Mouse (Mus musculus) G1E-ER4 (cell line): ENCODE results near the gene Gm20388. TPM values are rescaled to one million over a fixed set of nuclear protein-coding genes. Genes with fewer than 3 reads are reported as not detected.

ENCODE experiments used
- GATA1 ChIP-seq: IDR thresholded peaks from one replicate; pipeline ENCODE4 v1.8.0; 2012; ENCODE audit warnings: low read length, inconsistent platforms
- polyA plus RNA-seq: library from polyadenylated mRNA; stranded (reverse); fragments of >175 nt; gene quantifications from 2 replicates; pipeline ENCODE4 v1.2.3, GENCODE M21; 2012

Gm20388 gene
- polyA plus RNA-seq, 1 experiment: not detected

- no peak for TF ChIP-seq GATA1
Measured at GRCm38 (mm10) chr8:121398724-121399123, 1488.1 kb downstream of the Gm20388 start.

DNA sequence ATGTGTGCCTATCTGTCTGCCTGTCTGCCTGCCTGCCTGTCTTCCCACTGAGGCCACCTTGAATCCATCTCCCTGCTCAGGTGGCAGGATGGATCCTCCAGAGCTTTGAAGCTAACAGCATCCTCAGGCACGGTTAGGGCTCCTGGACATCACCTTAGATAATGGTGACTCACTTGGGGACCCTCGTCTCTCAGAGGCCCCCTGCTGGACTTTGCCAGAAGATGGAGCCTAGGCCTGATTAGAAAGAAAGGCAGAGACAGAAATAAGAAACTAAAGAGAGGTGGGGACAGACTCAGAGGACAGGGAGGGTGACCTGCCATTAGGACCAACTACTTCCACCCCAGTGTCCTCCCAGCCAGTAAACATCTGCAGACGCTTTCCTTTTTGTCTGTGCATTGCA, 1488.5 kb downstream of the Gm20388 start:
- TF ChIP-seq GATA1: no peak

- no peak for TF ChIP-seq GATA1
Measured at GRCm38 (mm10) chr8:121400581-121400980, 1489.9 kb downstream of the Gm20388 start.

- TF ChIP-seq GATA1: no peak
Measured at GRCm38 (mm10) chr8:121403821-121404220, 1493.2 kb downstream of the Gm20388 start.

DNA sequence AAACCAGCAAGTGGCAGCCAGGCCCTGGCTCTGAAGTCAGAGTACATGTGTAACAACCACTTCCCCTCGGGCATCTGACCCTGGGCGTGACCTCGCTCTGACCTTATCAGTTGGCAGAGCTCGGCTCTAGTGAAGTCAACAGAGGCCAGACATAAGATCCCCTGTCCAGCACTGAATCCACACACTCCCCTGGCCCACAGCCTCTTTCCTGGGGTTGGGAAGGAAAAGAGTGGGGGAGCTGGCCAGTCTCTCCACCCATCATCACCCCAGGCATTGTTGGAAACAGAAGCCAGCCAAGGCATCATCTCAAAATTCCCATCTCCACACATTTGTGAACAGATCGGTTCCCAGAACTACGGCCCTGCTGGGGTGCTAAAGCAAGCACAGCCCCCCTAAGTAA, 1507.4 kb downstream of the Gm20388 start:
- no peak for TF ChIP-seq GATA1

DNA sequence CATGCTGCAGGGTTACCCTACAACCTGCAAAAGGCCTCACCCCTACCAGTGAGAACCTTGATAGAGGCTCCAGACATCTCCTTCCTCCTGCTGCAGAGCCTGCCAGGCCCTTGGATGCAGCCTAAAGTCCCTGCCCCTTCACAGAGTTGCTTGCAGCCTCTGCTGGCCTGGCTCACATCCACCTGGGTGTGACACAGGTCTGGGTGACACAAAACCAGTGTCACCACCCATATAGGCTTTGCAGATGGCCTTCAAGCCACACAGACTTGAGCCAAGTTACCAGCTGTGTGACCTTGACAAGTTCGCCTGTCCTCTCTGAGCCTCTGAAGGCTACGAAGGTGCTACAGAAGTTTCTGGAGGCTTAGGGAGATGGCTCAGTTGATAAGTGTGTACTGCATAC, 1508.9 kb downstream of the Gm20388 start:
- no peak for TF ChIP-seq GATA1

DNA sequence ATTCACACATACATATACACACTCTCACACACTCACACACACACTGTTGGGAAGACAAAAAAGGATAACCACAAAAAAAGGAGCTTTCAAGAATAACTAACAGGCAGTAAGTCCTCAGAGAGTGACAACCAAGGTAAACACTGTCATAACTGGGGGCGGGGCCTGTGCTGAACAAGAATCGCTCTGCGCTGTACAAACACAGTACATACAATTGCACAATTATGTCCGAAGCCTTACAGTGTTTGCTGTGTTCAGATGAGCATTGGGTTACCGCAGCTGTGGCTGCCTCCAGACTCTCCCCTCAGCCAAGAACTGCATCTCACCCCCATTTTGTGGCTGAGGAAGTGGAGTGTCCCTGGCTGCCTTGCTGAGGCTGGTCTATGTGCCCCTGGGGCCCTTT, 1510.4 kb downstream of the Gm20388 start:
- no peak for TF ChIP-seq GATA1

DNA sequence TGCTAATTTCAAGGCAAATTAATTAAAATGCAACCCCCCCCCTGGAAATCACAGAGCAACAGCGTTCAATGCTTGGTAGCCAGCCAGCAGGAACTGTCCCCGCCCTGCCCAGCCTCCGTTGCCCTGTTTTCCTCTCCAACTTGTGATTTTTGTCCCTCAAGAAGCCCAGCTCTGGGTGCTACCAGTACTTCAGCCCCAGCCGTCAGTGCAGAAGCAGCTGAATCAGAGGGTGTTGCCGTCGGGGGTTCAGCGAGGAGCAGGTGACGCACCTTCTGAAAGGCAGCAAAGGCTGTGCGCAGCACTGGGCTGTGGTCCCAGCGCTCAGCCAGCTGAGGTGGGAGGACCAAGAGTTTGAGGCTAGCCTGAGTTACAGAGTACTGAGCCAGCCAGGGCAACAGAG, 1513.4 kb downstream of the Gm20388 start:
- no peak for TF ChIP-seq GATA1

DNA sequence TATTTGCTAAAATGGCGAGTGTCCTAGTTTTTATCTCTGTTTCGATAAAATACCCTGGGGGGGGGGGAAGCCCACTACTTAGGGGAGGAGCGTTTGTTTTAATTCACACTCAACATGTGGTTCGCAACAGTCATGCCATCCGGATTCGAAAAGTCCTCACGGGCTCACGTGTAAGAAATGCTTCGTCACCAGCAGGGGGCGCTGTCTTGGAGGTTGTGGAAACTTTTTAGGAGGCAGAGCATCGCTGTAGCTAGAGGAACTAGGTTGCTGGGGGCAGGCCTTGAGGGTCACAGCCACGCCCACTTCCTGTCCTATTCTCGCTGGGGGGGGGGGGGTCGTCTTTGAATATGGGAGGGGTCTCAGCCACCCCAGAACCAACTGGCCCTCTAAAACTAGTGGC, 1514.0 kb downstream of the Gm20388 start:
- no peak for TF ChIP-seq GATA1

DNA sequence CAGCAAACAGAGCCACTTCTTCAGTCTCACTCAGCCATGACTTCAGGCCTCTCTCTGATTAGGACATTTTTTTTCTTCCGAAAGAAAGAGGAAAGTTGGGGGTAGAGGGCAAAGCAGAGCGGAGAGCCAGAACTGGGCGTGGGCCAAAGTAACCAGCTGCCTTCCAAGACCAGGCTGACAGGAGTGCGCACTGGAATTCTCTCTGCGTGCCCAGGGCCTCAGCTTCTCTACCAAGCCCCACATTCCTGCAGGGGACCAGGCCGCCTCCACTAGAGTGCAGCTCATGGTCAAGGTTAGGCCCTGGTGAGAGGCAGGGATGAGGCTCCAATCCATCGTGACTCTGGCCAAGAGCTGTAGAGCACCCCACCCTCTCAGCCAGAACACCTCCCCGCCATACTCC, 1520.9 kb downstream of the Gm20388 start:
- TF ChIP-seq GATA1: no peak

GRCm38 (mm10) chr8:121433466-121433865, 1522.8 kb downstream of the Gm20388 start:
- TF ChIP-seq GATA1: no peak

GRCm38 (mm10) chr8:121436656-121437055, 1526.0 kb downstream of the Gm20388 start:
- TF ChIP-seq GATA1: no peak

GRCm38 (mm10) chr8:121437506-121437905, 1526.9 kb downstream of the Gm20388 start:
- TF ChIP-seq GATA1: no peak

DNA sequence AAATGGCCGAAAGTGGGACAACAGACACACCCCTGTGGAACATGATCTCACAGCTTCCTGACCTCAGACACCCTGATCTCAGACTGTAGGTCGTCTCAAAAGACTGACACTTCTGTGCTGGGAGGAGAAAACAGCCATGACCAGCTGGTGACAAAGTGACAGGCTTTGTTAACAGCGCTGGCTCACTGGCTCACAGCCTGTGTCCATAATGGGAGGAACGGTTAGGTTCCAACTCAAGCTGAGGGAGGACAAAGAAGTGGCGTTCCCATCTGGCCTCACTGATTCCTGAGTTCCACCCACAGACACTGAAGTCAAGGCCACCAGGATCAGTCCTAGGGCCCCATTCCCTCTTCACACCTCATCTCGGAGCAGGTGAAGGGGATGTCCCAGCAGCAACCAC, 1527.5 kb downstream of the Gm20388 start:
- TF ChIP-seq GATA1: no peak

- no peak for TF ChIP-seq GATA1
Measured at GRCm38 (mm10) chr8:121439351-121439750, 1528.7 kb downstream of the Gm20388 start.

DNA sequence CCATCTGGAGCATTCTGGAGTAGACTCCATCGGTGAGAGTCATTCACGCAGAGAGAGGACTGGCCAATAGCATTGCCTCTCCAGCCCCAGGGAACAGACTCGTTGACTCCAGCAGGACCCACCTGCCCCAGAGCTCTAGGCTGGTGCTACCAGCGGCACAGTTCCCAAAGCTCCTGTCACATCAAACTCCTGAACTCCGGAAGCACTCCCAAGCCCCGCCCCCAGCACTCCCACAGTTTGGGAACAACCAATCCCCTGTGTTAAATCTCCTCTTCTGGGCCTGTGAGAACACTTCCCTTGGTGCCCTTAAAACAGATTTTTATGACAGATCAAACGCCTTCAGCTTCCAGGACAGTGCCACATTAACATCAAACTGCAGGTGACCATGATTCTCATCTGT, 1532.7 kb downstream of the Gm20388 start:
- no peak for TF ChIP-seq GATA1

DNA sequence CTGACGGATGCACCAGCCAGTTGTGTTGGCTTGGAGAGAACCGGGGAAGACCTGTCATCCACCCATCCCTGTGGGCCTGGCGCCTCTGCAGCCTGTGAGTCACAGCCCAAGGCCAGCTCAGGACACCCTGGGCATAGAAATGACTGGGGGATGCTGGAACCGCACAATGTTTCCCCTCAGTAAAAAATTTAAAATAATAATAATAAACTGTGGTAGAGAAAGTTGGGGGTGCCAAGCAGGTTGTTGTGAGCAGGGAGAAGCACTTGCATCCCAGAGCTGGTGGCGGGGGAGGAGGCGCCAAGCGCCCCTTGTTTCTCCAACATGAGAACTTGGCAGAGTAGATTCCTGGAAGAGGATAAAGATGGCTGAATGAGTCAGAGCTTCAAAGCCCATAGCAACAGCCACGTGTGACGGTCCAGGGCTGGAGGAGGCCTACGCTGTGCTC, 1534.4 kb downstream of the Gm20388 start:
- TF ChIP-seq GATA1: no peak

- no peak for TF ChIP-seq GATA1
Measured at GRCm38 (mm10) chr8:121446133-121446532, 1535.5 kb downstream of the Gm20388 start.

- TF ChIP-seq GATA1: no peak
Measured at GRCm38 (mm10) chr8:121446862-121447261, 1536.2 kb downstream of the Gm20388 start.

DNA sequence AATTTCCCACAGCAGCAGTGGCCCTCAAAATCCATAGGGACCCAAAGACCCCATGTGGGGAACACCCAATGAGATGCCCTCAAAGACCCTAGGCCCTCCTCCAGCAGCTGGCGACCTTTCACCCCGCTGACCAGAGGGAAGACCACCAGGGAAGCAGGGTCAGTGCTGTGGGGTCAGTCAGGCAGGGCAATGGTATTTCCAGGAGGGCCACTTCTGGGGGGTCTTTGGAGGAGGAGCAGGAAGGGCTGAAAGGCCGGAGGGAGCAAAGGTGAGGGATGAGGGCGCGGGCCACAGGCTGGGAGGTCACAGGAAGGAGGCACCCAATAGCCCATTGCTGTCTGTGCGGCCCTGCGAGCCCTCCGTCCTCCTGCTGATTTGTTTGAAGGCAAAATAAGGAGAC, 1539.6 kb downstream of the Gm20388 start:
- TF ChIP-seq GATA1: no peak
